Mouse (Mus musculus): ENCODE results near the gene Lpp.

Lpp gene

DNA sequence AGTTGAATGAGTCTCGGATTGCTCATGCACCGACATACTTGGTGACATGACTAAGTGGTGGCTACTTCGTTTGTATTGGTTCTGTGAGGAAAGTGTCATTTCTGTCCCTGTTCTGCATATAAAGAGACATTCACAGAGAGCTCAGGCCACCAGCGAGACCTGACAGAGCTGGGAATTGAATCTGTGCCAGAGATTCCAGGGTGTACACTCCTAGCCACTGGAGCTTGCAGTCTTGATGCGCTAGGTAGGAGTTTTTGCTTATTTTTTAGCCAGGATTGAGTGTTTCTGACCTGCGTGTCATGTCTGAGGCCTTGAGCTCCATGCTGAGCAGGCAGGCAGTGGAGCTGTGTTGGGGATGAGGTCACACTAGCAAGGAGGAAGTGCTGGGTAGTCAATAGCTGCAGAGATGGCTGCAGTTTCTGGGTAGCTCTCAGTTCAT lies 41.8 kb downstream of the Lpp start:
- no peak for DNase-seq (ENCODE audit: low spot score in 2 of 2)

DNA sequence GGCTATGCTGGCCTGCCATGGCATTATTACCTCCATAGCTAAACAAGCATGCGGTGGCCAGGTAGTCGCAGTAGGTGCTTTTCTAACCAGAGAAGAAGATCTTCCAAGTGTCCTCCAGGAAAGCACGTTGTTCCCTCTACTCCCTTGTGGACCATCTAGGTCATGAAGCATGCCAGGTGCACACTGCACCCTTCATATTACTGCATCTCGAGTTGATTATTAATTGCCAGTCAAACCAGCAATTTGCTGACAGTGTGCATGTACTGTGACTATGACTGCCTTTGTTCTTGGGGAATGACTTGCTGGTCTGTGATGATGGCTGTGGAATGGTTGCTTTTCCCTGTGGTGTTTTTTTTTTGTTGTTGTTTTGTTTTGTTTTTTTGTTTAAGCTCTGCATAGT lies 45.1 kb downstream of the Lpp start:
- DNase-seq (ENCODE audit: low spot score in 2 of 2), result no peak

DNA sequence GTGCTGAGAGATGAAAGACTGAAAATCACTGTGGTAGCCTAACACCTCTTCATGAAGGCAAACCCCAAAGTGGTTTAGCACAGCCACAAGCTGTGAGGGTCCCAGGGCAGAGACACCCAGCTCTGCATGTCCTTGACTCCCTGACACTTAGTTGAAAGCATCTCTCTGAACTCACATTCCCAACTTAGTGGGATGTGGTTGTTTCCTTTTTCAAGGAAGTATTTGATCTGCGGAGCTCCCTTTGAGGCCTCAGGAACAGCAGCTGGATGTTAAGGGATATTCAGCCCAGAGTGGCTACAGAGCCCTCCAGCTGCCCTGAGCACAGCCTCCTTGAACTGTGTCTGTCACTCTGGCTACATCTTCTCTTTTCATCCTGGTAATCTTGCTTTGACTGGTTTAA lies 48.0 kb downstream of the Lpp start:
- DNase-seq (ENCODE audit: low spot score in 2 of 2), result no peak

DNA sequence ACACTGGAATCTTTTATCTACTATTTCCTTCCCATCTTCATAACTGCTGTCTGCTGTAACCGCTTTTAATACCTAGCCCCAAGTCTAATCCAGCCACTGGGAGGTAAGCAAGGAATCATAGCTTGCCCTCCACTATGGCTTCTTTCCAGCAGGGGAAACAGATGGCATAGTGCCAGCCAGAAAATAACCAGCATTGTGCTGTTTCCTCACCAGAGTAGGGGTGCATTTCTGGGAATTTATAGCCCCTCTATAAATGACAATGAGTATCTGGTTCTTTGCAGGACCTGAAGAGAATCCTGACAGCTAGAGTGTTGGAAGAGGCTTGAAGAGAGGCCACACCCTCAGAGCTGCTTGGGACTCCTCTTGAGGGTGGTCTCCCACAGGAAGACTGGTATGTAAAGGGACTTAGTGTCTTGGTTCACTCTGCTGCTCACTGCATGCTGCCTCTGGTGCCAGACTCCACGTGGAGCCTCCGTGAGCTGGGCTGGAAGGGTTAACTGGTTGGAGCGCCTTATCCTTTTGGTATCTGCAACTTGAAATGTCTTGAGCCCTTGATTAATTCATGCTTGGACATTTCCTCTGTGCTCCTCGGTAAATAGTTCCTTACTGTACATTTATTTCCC lies 49.3 kb downstream of the Lpp start:
- no peak for DNase-seq (ENCODE audit: low spot score in 2 of 2)

DNA sequence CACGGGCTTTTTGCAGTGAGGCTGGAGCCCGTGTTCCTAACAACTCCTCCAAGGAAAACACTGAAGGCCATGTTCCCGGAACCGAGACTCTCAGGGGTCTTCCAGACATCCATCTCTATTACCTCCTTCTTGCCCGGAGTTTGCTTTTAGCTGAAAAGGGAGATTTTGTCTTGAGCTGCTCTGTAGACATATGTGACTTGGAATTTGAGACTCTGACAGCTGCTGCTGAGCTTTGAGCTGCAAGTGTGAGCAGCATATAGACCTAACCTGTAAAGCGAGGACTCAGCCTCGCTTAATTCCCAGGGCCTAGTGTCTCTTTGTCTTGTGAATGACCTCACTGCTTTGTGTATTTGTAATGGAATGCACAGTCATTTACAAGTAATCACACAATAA lies 49.8 kb downstream of the Lpp start:
- DNase-seq (ENCODE audit: low spot score in 2 of 2), result no peak

DNA sequence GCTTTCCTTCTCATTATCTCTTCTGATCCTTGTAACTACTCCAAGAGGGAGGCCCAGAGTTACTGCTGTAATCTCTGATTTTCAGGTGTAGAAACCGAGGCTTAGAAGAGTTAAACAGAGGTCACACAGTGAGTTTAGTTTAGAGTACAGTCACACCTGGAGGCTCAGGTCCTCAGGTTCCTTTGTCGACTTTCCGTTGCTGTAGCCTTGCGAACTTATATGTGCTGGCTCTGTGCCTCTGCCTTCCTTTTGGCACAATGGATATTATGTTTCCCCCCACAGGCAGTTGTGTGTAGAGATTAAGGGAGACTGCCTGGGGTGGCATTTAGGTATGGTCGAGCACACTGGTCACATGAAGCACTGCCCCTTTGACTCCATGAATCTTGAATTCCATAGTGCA lies 50.2 kb downstream of the Lpp start:
- no peak for DNase-seq (ENCODE audit: low spot score in 2 of 2)

DNA sequence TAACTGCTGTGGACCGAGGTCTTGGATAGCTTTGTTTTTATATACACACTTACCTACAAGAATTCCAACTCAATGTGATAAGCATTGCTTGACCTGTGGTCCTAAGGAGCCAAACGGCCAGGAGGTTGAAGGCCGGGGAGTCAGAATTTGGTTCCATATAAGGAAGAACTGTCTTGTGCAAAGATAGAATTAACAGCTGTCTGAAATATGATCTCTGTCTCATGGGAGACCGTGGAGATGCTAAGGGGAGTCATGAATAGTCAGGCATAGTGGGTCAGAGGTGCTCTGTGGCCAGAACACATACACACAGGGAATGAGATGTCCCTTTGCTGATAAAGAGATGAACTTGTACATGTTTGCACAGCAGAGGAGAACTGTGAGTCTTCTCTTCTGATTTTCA lies 51.5 kb downstream of the Lpp start:
- DNase-seq (ENCODE audit: low spot score in 2 of 2), result no peak

DNA sequence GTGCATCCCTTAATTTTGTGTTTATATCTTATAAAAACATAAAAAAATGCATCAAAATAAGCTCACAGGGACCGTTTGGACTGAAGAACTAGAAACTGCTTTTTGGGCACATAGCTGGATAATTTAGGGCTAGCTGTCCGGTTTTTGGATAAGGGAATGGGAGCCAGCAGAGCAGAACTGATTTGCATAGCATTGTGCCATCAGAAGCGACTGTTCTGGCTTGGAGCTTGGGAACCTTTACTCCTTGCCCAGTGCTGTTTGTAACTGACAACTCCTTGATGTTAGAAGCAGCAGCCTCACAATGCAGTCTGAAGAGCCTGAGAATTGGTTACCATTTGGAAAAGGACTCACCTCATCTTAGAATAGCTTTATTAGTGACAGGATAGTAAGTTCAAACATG lies 52.2 kb downstream of the Lpp start:
- DNase-seq (ENCODE audit: low spot score in 2 of 2), result no peak

DNA sequence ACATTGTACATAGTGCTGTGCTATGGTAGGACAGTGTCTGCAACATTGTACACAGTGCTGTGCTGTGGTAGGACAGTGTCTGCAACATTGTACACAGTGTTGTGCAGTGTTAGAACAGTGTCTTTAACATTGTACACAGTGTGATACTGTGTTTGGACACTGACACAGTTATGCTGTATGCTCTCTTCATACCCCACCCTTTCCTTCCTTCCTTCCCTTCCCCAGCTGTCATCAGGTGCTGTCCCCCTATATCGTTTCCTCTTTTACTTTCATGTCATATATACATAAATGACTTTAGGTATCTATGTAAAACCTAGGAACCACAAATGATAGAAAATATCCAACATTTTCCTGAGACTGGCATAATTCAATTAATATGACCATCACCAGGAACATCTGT lies 53.1 kb downstream of the Lpp start:
- DNase-seq (ENCODE audit: low spot score in 2 of 2), result no peak

DNA sequence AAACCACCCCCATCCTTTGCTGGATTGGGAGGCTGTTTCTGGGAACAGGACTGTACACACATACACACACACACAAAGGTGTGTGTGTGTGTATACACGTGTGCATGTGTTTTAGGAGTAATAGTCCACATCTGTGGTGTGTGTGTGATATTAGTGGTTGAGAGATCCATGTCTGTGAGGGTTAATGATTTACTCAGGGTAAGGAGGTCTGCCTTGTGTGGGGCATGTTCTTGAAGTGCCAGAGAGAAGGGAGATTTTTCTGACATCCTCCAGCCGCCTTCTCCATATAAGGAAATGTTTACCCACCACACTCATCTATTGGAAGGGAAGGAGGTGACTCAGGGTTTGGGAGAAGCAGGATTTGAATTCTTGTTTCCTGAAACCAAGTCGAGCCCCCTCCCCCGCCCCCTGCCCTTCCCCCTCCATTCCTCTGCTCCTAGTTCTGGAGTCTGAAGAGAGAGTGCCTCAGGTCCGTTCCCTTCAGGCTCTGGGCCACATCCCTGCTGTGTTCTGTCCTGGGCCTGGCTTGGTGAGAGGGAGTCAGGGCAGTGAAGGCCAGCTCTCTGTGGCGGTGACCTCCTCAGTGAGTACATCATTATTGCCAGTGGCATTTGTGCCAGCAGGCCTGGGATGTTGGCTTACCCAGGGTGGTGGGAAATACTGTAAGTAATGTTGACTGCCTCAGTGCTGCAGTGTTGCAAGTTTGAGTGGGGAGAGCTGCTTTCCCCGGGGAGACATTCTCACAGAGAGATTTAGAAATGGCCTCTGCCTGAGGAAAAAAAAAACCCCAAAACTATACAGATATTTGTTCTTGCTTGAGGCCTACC lies 54.6 kb downstream of the Lpp start:
- DNase-seq (ENCODE audit: low spot score in 2 of 2), result no peak

DNA sequence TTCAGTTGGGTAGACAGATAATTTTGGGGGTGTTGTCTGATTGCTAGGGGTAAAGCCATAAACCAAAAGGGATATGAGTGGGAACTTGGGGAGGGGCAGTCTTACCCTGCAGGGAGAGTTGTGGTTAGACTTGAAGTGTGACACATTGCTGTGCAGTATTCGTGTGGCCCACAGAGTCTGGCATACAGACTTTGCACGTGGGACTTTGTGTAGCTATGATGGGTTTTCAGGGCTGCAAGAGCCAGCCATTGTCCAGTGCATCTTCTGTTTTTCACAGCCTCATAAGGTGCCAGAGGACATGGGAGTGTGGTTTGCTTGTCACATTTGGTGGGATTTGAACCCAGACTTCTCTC lies 55.2 kb downstream of the Lpp start:
- DNase-seq (ENCODE audit: low spot score in 2 of 2), result no peak

DNA sequence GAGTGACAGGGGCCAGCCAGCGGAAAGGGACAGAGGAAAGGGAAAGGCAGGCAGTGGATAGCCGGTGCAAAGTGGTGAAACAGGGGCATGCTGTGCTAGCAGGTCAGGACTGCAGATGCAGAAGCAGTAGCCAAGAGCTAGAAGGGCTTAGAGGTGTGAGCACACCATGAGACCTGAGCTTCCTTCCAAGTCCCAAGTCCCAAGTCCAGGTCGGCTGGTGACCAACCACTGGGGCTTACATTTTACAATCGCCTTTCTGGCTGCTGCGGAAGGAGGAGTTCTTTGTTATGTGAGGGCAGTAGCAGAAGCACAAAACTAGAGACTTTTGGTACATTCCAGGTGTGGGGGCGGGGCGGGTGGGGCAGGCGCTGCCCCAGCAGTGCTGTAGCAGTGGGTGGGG lies 56.5 kb downstream of the Lpp start:
- DNase-seq (ENCODE audit: low spot score in 2 of 2), result no peak

DNA sequence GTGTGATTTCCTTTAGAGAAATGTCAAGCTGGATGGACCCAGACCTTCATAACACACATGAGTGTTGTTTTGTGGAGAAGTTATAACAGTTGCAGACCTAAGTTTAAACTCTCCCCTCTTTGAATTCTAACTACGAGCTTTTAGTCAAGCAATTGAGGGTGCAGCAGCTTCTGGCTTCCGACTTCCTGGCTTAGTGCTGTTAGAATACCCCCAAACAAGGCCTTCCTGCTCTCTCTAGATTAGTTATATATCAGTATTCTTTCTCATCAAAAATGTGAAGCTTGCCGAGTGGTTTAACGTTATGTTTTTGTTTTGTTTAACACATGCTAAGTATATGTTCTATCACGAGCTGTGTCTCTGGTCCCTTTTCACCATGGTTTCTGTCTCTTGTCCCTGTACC lies 56.9 kb downstream of the Lpp start:
- DNase-seq (ENCODE audit: low spot score in 2 of 2), result no peak

DNA sequence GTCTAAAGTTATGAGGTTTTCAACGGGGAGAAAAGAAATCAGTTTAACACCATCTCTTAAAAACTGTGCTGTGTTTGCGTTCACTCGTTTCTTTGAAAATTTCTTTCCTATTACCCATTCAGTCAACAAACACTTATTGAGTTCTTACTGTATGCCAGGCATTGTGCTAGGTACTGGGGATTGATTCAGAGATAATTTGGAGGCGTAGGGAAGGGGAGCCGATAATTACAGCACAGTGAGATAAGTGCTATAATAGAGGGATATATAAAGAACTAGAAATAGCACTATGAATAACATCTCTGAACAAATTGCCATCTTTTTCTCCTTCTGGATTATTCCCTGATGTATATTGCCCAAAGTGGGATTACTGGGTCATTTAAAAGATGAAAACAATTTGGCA lies 57.8 kb downstream of the Lpp start:
- no peak for DNase-seq (ENCODE audit: low spot score in 2 of 2)

DNA sequence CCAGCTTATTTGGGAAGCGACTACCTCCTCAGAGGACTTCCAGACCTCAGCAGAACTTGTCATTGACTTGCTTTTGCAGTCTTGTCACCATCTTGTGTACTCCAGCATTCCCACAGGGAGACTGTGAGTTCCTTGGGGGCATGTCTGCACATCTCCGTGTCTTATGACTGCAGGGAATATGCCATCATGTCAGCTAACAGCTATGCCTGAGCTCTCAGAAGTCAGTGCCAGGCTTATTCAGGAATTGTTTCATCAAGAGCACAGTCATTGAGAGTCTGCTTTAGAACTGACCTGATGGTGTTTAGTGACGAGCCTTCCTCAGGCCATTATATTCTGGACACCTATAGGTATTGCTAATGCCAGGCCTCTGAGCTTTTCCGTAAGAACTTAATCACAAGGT lies 60.2 kb downstream of the Lpp start:
- no peak for DNase-seq (ENCODE audit: low spot score in 2 of 2)

DNA sequence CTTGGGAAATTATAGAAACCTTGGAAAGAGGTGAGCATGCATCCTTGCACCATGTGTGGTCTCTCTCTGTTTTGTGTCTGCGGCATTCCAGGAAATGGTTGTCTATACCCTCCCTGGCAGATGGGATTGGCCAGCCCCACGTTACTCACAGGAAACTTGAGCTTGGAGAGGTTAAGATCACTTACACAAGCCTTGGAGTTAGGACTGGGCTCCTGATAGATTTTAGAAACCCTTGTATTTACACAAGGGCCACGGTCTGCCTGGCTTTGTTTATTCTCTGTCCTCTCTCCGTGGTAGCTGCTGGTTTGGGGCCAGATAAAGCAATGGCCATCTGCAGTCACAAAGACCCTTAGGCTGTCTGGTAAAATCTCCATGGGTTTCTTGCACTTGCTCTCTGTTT lies 61.2 kb downstream of the Lpp start:
- DNase-seq (ENCODE audit: low spot score in 2 of 2), result no peak

DNA sequence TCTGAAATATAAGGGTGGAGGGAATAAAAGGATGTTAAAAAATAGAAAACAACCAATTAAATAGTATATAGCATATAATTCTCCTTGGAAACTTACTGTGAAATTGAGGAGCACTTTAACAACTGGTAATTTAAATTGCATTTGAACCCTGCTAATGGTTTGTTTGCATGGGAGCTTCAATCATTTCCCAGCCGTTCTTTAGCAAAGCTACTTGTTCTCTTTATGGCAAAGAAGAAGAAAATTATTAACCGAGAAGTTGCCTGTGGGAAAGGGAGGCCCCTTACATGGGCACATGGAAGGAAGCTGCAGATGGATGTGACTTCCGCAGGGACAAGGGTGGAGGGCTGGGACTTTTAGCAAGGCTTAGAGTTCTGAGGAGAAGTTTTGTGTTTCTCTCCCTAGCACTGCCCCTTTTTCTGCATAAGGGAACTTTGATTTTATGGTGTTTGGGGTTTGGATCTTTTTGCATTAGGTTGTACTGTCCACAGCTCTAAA lies 62.1 kb downstream of the Lpp start:
- no peak for DNase-seq (ENCODE audit: low spot score in 2 of 2)

DNA sequence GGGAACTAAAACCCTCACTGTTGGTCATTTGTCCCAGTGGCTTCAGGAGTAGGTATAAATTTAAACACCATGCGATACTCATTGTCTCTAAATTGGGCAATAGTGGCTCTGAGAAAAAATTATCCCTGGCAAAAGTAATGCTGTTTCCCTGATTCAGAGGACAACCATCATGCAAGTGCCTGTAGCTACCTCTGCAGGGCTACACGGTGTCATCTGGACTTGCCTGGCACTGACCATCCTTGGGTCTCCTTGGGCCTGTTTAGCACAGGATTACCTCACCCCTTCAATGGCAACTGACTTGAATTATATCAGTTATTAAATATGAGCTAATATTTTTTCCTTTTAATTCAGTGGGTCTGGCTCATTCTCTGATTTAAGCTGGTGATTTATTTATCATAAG lies 70.5 kb downstream of the Lpp start:
- DNase-seq (ENCODE audit: low spot score in 2 of 2), result no peak

DNA sequence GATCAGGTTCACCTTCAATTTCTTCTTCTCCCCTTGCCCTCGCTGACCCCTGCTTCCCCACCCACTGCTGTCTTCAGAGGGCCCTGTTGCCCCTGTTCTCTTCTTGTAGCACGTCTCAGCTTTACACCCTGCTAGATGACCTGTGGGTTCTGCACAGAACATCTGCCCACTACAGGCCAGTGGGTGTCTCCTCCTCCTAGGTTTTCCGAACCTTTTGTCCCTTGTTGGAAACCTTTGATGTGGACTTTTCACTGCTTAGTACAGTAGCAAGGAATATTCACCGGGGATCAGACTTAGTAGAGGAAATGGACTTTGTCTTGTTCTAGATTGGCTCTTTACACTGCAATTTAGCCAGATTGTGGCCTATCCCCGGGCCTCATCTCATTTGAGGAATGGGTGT lies 71.1 kb downstream of the Lpp start:
- no peak for DNase-seq (ENCODE audit: low spot score in 2 of 2)

DNA sequence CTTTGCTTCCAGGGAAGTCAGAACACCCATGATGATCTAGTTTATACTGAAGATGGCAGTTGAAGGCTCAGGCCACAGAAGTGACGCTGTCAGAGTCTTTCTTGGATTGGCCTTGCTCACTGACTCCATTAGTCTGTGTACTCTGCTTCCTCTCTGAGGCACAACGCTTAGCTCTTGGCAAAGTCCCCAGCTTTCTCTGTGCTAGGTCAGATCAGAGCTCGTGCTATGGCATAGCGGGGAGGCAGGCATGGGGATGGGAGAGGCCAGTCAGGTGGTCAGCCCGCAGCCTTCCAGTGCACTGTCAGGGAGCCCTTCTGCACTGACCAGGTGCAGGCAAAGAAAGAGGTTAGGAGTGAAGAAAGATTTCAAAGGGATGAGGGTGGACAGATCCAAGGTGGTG lies 72.3 kb downstream of the Lpp start:
- DNase-seq (ENCODE audit: low spot score in 2 of 2), result no peak

DNA sequence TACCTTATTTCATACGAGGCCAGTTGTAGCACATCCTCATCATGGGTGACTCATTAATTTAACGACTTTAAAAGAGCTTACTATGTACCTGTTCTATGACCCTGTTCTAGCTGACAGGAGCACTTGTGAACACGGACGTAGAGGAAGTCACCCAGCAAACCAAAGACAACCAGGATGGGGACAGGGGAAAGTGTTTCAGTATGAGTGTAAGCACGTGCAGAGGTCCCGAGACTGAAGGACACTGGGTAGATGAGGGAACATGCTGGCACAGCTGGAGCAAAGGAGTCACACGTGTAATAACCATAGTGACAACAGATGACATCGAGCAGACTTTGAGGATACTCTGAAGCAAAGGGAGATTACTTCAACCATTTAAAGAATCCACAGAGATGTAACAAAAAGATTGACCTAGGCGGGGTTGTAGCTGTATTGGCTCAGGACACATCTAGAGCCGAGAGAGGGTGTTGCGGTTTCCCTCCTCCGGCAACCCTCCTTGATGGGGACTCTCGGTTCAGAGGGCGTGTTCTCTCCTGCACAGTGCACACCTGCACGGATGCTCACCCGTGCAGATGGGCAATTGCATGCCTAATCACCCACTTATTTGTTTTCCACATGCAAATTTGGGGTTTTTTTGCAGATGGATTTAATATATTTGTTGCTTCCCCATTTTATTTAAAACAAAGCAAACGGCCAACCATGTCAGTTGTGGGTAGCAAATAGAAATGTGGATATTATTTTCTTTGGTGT lies 74.4 kb downstream of the Lpp start:
- no peak for DNase-seq (ENCODE audit: low spot score in 2 of 2)

DNA sequence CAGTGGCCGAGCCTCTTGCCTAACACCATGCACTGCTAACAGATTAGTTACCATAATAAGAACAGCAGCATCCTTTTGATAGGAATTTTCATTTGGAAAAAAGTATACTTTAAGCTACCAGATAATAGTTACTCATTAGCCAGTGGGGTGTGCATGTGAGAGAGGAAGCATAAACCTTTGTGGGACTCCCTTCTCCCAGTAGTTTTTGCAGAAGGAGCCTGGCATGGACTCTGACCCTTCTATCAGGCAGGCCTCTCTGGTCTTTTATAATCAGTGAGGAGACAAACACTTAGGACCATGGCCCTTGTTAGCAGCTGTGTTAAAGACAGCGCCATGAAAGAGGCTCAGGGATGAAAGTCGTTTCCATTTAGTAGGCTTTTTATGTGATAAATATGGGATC lies 76.0 kb downstream of the Lpp start:
- DNase-seq (ENCODE audit: low spot score in 2 of 2), result no peak

DNA sequence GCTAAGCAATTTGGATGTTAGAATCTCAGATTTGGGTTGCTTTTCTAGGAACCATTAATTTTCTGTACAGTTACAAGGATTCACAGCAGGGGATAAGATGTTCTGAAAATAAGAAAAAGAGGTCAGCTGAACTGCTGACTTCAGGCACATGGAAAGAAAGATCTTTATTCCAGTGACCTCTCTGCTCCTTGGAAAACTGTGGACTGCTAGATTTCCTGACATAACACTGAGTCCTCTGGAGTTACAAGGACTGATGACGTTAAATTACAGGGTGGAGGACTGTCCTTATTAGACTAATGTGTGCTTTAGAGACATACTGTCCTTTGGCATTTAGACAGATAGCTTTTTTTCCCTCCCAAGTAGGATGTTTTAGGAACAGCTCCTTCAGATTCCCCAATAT lies 77.3 kb downstream of the Lpp start:
- DNase-seq (ENCODE audit: low spot score in 2 of 2), result no peak

Measured in frontal cortex, postnatal 10 days (tissue).